Mouse (Mus musculus) B cell, adult (primary cell): Measurements from ENCODE around the gene C87414. TPM values are rescaled to one million over a fixed set of nuclear protein-coding genes. Genes with fewer than 3 reads are reported as not detected.

Experiments
- total RNA-seq: library from RNA; stranded (reverse); gene quantifications from 4 replicates; pipeline ENCODE4 v1.2.4, GENCODE M21; 2023; ENCODE audit not compliant: inconsistent age

Gene C87414
- total RNA-seq, result not detected in 4 replicates

GRCm38 (mm10) chr5:93671451-93671850 lies at the start of gene C87414:
TSS of gene C87414 (minus strand) at chr5:93671551.

Other genes starting within 250 kb of the C87414 start
- not detected in 4 replicates for gene Gm16427, start 131.4 kb downstream of the C87414 start, total RNA-seq
- not detected in 4 replicates for gene Gm7792, start 172.2 kb upstream of the C87414 start, total RNA-seq